Mouse (Mus musculus): ENCODE data around the gene Maml3. TPM values are rescaled to one million over a fixed set of nuclear protein-coding genes. Genes with fewer than 3 reads are reported as not detected.
A peak's percentile ranks its signal among the peaks of the same experiment; 100 is the strongest.

Maml3 gene
- polyA plus RNA-seq, 1 experiment from 2014 or later, result 4.7 TPM

DNA sequence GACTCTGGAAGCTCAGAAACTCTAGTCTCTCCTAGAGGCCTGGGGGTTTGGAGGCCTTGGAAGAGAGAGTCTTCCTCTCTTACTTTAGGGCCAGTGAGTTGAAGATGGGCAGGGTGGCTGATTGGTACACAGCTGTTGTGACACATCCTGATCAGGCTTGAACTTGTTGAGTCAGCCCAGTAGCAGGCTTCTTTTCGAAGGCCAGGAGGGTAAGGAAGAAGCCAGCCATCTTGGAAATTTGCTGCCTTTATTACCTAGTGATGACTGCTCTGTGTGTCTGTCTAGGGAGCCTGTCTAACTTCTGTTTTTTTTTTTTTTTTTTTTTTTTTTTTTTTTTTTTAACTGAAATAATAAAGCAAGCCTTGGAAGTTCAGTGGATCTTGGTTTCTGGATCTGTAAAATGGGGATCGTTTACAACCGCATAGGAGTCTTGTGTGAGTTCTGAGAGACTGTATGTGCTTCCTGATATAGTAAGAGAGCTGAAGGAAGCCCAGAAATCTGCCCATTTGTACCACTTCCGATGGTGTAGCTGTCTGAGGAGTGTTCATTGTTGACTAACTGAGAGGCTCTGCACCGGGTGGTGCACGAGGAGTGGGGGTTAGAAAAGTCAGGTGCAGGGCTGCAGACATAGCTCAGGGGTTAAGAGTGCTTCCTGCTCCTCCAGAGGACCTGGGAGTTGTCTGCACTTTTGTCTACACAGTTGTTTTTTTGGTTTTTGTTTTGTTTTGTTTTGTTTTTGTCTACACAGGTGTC is 450.4 kb downstream of the Maml3 start:
- Histone ChIP-seq H3K4me3 (no peak overlapping the region), H3K36me3 (no peaks in the 10 kb centered on the region), H3K27ac (no peak overlapping the region), H3K27me3 (ENCODE audit: low read depth, poor library complexity, severe bottlenecking) (no peaks in the 10 kb centered on the region), H3K9me3 (replicated peaks) (no peaks in the 10 kb centered on the region), H3K4me1 (peaks cover 25% of the 10 kb centered on the region)
- no peak for DNase-seq (ENCODE audit: low spot score)
- 84% methylated on average over 6 of the region's 6 CpGs for WGBS

DNA sequence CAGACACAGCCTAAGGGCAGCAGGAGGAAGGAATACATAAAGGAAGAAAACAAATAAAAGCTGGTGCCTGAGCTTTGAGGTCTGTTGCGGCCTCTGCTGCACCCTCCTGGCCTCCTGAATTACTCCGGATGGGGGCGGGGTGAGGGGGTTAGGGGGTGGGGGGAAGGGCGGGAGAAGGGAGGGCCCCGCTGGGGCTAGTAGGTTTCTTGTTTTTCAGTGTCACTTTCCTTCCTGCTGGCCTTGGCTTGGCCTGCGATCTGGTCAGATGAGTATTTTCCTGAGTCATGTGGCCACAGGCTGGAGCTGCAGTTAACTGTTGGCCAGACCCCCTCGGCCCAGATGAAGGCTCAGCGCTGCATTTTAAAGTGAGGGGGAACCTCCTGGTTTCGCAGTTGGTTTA is 452.2 kb downstream of the Maml3 start:
- H3K4me1 ChIP-seq, result peaks cover 25% of the 10 kb centered on the region
- H3K4me3 ChIP-seq, result peak overlapping the region; percentile 41
- WGBS, result under 1% methylated on average over 9 of the region's 9 CpGs
- no peaks in the 10 kb centered on the region for H3K36me3 ChIP-seq
- DNase-seq (ENCODE audit: low spot score), result peak; percentile 79
- no peaks in the 10 kb centered on the region for H3K9me3 ChIP-seq (replicated peaks)
- H3K27me3 ChIP-seq (ENCODE audit: low read depth, poor library complexity, severe bottlenecking), result no peaks in the 10 kb centered on the region
- peak overlapping the region; percentile 89 for H3K27ac ChIP-seq

DNA sequence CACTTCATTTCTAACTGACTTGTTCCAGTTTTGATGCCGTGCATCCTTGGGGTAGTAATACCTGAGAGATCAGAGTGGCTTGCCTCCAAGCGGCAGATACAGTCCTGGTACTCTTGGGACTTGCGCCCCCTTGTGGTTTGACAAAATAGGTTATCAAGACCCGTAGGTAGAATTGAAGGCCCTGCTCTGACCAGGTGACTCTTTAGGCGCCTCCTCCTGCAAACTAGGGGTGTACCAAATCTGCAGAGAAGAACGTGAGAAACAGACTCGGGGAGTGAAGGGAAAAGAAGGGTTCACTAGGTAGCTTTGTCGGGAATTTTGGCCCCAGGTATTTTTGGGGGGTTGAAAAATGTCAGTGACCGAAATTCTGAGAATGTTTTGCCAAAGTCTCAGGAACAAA is 452.6 kb downstream of the Maml3 start:
- Histone ChIP-seq H3K36me3 (no peaks in the 10 kb centered on the region), H3K4me1 (peaks cover 25% of the 10 kb centered on the region), H3K9me3 (replicated peaks) (no peaks in the 10 kb centered on the region), H3K27ac (peak overlapping the region; percentile 89), H3K27me3 (ENCODE audit: low read depth, poor library complexity, severe bottlenecking) (no peaks in the 10 kb centered on the region), H3K4me3 (peak overlapping the region; percentile 41)
- peak; percentile 84 for DNase-seq (ENCODE audit: low spot score)
- WGBS, result 2% methylated on average over 9 of the region's 9 CpGs

DNA sequence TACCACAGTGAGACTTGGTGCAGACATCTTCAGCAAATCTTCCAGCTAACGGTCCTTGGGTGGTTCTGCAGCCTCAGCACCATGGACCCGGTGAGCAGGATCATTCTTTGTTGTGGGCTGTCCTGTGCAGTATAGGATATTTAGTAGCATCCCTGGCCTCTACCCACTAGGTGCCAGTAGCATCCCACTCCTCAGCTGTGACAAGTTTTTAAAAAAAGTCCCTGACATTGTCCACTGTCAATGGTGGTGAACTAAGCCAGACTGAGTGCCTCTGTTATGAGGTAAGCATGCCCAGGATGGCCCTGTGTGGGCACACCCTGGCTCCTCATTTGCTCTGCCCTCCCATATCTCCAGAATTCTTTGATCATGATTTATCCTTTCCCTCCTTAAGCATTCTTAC is 453.7 kb downstream of the Maml3 start:
- 86% methylated on average over 2 of the region's 2 CpGs for WGBS
- peaks cover 32% of the 10 kb centered on the region for H3K4me1 ChIP-seq
- no peak overlapping the region for H3K4me3 ChIP-seq
- H3K36me3 ChIP-seq, result no peaks in the 10 kb centered on the region
- DNase-seq (ENCODE audit: low spot score), result no peak
- H3K27me3 ChIP-seq (ENCODE audit: low read depth, poor library complexity, severe bottlenecking), result no peaks in the 10 kb centered on the region
- no peaks in the 10 kb centered on the region for H3K9me3 ChIP-seq (replicated peaks)
- no peak overlapping the region for H3K27ac ChIP-seq

DNA sequence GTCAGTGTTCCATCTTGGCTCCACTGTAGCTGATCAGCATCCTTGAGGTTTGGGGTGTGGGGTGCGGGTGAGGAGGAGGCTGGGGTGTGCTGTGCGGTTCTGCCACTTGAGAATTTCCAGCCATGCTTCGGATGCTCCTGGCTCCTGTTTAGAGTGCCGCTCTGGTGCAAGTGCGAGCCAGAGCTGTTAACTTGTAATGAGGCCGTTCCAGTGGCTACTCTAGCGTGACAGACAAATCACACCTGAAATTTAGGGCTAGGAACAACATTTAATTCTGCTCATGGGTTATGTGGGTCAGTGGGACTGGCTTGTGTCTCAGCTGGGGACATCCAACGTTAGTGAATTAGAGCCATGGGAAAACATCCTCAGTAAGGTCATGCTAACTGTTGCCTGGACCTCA is 454.9 kb downstream of the Maml3 start:
- Histone ChIP-seq H3K9me3 (replicated peaks) (no peaks in the 10 kb centered on the region), H3K27me3 (ENCODE audit: low read depth, poor library complexity, severe bottlenecking) (no peaks in the 10 kb centered on the region), H3K4me3 (no peak overlapping the region), H3K4me1 (peaks cover 34% of the 10 kb centered on the region), H3K27ac (no peak overlapping the region), H3K36me3 (no peaks in the 10 kb centered on the region)
- no peak for DNase-seq (ENCODE audit: low spot score)
- WGBS, result 80% methylated on average over 8 of the region's 8 CpGs

DNA sequence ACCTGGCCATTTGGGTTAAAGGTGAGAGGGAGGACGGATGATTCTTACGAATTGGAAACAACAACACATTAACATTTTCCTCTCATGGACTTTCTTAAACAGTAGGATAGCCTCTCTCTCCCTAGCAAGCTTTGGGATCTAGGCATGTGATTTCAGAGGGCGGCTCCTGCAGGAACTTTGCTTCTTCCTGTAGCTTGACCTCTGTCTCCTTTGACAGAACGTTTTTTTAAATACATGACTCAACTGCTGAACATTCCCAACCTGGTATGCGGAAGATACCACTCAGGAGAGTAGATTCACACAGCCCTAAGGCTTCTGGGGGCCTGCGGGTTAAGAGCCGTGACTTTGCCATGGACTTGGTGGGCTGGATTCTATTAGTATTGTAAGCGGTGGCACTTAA is 455.4 kb downstream of the Maml3 start:
- 78% methylated on average over 8 of the region's 8 CpGs for WGBS

DNA sequence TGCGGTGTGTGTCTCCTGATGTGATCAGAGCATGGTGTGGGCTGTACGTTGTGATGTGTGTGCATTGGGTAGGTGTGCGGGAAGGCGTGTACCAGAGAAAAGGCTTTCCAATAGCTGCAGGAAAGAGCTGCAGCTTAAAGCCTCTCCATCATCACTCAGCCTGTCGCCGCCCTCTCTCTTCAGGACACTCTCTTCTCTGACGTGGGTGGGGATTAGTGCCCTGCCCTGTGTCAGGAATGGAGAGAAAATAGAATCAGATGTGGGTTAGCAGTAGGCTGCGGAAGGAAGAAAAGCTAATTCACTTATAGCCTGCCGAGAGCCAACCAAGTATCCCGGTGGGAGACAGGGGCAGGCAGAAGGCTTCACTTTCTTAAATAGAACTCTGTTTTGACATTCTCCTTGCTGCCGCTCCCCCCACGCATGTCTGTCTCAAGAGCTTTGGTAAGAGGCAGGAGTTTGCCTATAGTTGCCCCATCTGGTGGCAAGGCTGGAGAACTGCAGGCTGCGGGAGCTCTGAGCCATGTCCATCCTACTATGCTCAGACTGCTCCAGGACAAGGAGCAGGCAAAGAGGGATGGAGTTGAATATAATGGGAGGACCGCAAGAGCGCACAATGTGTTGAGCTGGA is 456.7 kb downstream of the Maml3 start:
- H3K4me1 ChIP-seq, result peaks cover 29% of the 10 kb centered on the region
- WGBS, result 44% methylated on average over 15 of the region's 15 CpGs
- peak; percentile 79 for DNase-seq (ENCODE audit: low spot score)
- H3K9me3 ChIP-seq (replicated peaks), result no peaks in the 10 kb centered on the region
- no peaks in the 10 kb centered on the region for H3K36me3 ChIP-seq
- no peaks in the 10 kb centered on the region for H3K27me3 ChIP-seq (ENCODE audit: low read depth, poor library complexity, severe bottlenecking)
- no peak overlapping the region for H3K27ac ChIP-seq
- H3K4me3 ChIP-seq, result peak overlapping the region; percentile 7; the same call in 1 of the 2 replicates

More for the DNA sequence above, 455.4 kb downstream of the Maml3 start:
- no peak for DNase-seq (ENCODE audit: low spot score)
- Histone ChIP-seq H3K36me3 (no peaks in the 10 kb centered on the region), H3K27ac (no peak overlapping the region), H3K4me3 (no peak overlapping the region), H3K27me3 (ENCODE audit: low read depth, poor library complexity, severe bottlenecking) (no peaks in the 10 kb centered on the region), H3K9me3 (replicated peaks) (no peaks in the 10 kb centered on the region), H3K4me1 (peaks cover 34% of the 10 kb centered on the region)

DNA sequence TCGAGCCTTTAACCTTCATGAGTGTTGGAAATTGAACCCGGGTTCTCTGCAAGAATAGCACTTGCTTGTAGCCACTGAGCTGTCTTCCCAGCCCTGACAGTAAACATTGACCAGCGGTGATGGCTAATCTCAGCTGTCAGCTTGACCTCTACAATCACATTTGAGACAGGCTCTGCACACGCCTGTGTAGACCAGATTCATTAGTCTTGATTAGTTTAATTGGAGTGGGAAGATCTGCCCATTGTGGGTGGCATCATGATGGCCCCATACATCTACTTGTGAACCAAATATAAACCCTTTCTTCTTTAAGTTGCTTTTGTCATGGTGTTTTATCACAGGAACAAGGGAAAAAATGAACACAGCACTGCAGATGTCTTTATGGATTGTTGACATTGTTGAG is 457.5 kb downstream of the Maml3 start:
- H3K4me3 ChIP-seq, result no peak overlapping the region
- no peaks in the 10 kb centered on the region for H3K9me3 ChIP-seq (replicated peaks)
- 76% methylated on average over 4 of the region's 4 CpGs for WGBS
- H3K27me3 ChIP-seq (ENCODE audit: low read depth, poor library complexity, severe bottlenecking), result no peaks in the 10 kb centered on the region
- no peak for DNase-seq (ENCODE audit: low spot score)
- no peak overlapping the region for H3K27ac ChIP-seq
- no peaks in the 10 kb centered on the region for H3K36me3 ChIP-seq
- H3K4me1 ChIP-seq, result peaks cover 21% of the 10 kb centered on the region

DNA sequence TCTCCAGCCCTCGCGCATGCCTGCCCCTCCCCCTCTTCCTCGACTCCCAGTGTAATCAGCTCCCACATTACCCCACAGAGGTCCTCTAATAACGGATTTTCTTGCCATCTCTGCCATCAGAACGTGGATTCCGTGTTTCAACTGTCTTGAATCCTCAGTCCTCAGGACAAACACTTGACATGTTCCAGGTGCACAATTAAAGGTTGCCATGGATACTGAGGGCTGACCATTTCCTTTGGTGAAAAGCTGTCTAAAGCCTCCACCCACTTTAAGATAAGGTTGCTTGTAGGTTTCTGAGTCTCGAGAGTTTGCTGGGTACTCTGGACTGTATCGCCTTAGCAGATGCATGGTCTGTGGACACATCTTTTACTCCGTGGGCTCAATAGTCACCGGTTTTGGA is 458.6 kb downstream of the Maml3 start:
- H3K27ac ChIP-seq, result no peak overlapping the region
- WGBS, result 60% methylated on average over 10 of the region's 10 CpGs

DNA sequence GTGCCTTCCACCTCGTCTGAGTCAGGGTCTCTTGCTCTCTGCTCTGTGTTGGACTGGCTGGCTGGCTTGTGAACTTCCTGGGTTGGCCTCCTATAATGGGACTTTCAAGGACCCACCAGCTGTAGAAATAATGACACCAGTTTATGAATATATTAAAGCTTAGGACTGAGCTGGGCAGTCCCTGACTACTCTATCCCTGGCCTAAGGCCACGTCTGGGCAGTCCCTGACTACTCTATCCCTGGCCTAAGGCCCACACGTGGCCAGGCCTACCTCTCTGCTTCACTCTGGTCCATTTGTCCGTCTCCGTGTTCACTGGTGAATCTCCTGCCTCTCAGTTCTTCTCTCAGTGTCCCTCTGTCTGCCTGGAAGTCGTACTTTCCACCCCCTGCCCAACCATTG is 459.4 kb downstream of the Maml3 start:
- 86% methylated on average over 6 of the region's 6 CpGs for WGBS

More for the DNA sequence above, 458.6 kb downstream of the Maml3 start:
- H3K4me3 ChIP-seq, result no peak overlapping the region
- peaks cover 14% of the 10 kb centered on the region for H3K4me1 ChIP-seq
- no peaks in the 10 kb centered on the region for H3K9me3 ChIP-seq (replicated peaks)
- H3K36me3 ChIP-seq, result no peaks in the 10 kb centered on the region
- no peaks in the 10 kb centered on the region for H3K27me3 ChIP-seq (ENCODE audit: low read depth, poor library complexity, severe bottlenecking)
- DNase-seq (ENCODE audit: low spot score), result no peak

DNA sequence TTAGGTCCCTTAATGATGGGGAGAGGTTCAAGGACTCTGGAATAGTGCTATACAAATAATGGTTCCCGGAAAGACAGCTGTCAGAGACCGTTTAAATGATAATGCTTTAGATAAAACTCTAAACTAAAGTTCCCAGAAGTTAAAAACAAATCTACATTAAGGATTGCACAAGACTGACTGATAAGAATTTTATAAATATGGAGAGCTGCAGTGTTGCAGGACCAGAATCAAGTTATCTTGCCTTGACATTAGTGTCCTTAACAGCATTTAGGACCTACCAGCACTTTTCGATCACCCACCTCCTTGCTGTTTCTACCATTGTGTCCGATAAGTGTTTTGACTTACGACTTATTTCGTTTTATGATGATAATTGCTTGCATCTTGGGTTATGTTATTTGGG is 466.6 kb downstream of the Maml3 start:
- Histone ChIP-seq H3K27me3 (ENCODE audit: low read depth, poor library complexity, severe bottlenecking) (no peaks in the 10 kb centered on the region), H3K9me3 (replicated peaks) (no peaks in the 10 kb centered on the region), H3K4me3 (no peak overlapping the region), H3K4me1 (peaks cover 5% of the 10 kb centered on the region; the same call in 1 of the 2 replicates), H3K36me3 (no peaks in the 10 kb centered on the region), H3K27ac (no peak overlapping the region)
- 94% methylated on average over 6 of the region's 6 CpGs for WGBS
- no peak for DNase-seq (ENCODE audit: low spot score)

More for the DNA sequence above, 459.4 kb downstream of the Maml3 start:
- no peaks in the 10 kb centered on the region for H3K9me3 ChIP-seq (replicated peaks)
- no peak overlapping the region for H3K4me3 ChIP-seq
- no peaks in the 10 kb centered on the region for H3K27me3 ChIP-seq (ENCODE audit: low read depth, poor library complexity, severe bottlenecking)
- no peak for DNase-seq (ENCODE audit: low spot score)
- H3K36me3 ChIP-seq, result no peaks in the 10 kb centered on the region
- H3K4me1 ChIP-seq, result peaks cover 14% of the 10 kb centered on the region
- H3K27ac ChIP-seq, result no peak overlapping the region

DNA sequence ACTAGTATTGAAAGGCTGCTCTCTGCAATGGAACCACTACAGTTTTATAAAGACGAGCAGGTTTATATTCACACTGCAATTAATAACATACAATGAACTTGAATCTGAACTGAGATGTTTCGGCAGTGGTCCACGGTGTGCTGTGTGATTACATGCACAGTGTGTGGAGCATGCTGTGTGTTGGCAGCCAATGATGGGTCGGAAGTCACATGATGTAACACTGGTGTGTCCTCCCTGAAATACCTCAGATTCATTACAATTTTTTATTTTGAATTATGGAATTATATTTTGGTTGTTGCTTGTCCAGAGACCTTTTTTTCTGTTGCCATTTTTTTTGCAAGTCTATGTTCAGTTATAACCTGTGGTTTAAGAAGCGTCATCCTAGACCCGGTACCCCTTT is 467.6 kb downstream of the Maml3 start:
- Histone ChIP-seq H3K36me3 (no peaks in the 10 kb centered on the region), H3K4me1 (peaks cover 5% of the 10 kb centered on the region; the same call in 1 of the 2 replicates), H3K27me3 (ENCODE audit: low read depth, poor library complexity, severe bottlenecking) (no peaks in the 10 kb centered on the region), H3K27ac (no peak overlapping the region), H3K4me3 (no peak overlapping the region), H3K9me3 (replicated peaks) (no peaks in the 10 kb centered on the region)
- no peak for DNase-seq (ENCODE audit: low spot score)
- WGBS, result 94% methylated on average over 6 of the region's 6 CpGs

DNA sequence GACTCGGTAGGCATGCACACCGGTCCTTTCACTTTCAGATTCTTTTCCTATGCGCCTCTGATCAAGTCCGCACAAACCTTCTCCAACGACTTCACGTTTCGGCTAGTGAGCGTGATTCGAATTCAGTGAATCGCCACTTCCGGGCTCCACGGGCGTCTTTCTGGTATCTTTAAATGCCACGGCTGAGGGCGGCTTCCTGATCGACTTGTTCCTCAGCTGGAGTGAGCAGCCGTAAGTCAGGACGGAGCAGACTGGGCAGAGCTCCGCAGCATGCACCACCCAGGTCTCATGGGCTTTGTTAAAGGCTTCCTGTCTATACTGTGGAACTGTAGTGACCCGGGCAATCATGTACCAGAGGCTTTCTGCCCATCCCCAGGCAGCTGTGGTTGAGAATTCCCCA is 468.2 kb downstream of the Maml3 start:
- 94% methylated on average over 20 of the region's 20 CpGs for WGBS
- no peak for DNase-seq (ENCODE audit: low spot score)
- no peak overlapping the region for H3K27ac ChIP-seq
- H3K36me3 ChIP-seq, result no peaks in the 10 kb centered on the region
- H3K4me1 ChIP-seq, result peaks cover 5% of the 10 kb centered on the region; the same call in 1 of the 2 replicates
- no peaks in the 10 kb centered on the region for H3K27me3 ChIP-seq (ENCODE audit: low read depth, poor library complexity, severe bottlenecking)
- no peaks in the 10 kb centered on the region for H3K9me3 ChIP-seq (replicated peaks)
- H3K4me3 ChIP-seq, result no peak overlapping the region

Data from limb, embryonic 10.5 days (tissue).